Mouse (Mus musculus): ENCODE measurements around the gene Mgat5b.

- TF ChIP-seq CTCF (IDR thresholded peaks at IDR 0.05; ENCODE audit: borderline replicate concordance, extremely low read depth, insufficient read depth, insufficient read length) (no peak), POLR2A (IDR thresholded peaks at IDR 0.05; ENCODE audit: borderline replicate concordance, extremely low read depth, insufficient read depth, insufficient read length, poor library complexity, severe bottlenecking) (no peak)
These were observed 67.1 kb downstream of the Mgat5b start for GRCm38 (mm10) chr11:116985504-116986385.
